Mouse (Mus musculus) layer of hippocampus, postnatal 25 days (tissue): ENCODE measurements around the gene Coro1c. TPM values are rescaled to one million over a fixed set of nuclear protein-coding genes. Genes with fewer than 3 reads are reported as not detected.

Source experiments
- DNase-seq, 2 experiments: peaks; one replicate each; pipeline ENCODE4 v3.0.0; 2022; ENCODE audit warnings: mixed read lengths in 2 of 2, low spot score in 1 of 2; ENCODE audit errors: extremely low spot score in 1 of 2
- total RNA-seq, 2 experiments: library from RNA; stranded (reverse); gene quantifications; 2 replicates each; pipeline ENCODE4 v1.2.3; 2021

Gene Coro1c
- total RNA-seq, 2 experiments from 2014 or later = 82.7 to 91.6 TPM

DNA sequence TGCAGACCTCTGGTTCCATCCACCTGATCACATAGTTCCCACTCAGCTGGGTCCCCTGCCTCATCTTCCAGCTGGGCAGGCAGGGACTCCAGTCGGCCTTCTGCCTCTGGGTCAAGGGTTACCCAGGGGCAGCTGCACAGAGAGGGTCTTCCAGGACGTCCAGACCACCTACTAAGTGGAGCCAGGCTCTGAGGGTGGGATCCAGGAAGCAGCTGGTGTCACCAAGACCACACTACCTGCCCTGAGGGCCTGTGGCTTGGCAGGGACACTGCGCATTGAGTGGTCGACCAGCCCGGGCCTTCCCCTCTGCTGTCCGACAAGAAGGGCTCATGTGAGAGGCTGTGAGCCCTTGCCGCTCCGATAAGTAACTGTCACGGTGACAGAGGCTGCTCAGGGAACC lies 100.8 kb downstream of the Coro1c start:
- no peak for DNase-seq

DNA sequence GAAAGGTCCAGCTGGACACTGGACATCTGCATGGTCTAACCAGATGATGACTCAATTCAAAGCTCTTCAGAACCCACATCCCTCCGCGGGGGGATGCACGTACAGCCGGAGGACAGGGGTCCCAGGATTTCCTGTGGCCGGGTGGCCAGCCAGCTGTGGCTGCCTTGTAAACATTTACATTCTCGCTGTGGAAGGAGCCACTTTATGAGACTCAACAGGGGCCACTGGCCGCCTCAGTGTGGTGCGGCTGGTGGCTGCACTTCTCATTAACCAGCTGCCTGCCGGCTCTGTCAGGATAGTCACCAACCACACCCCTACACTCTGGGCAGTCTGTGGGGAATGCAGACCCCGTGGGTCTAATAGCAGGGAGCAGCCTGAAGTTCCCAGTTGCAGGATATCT lies 102.1 kb downstream of the Coro1c start:
- DNase-seq = no peak

- no peak for DNase-seq
These were observed 103.3 kb downstream of the Coro1c start for GRCm38 (mm10) chr5:113805301-113805700.

DNA sequence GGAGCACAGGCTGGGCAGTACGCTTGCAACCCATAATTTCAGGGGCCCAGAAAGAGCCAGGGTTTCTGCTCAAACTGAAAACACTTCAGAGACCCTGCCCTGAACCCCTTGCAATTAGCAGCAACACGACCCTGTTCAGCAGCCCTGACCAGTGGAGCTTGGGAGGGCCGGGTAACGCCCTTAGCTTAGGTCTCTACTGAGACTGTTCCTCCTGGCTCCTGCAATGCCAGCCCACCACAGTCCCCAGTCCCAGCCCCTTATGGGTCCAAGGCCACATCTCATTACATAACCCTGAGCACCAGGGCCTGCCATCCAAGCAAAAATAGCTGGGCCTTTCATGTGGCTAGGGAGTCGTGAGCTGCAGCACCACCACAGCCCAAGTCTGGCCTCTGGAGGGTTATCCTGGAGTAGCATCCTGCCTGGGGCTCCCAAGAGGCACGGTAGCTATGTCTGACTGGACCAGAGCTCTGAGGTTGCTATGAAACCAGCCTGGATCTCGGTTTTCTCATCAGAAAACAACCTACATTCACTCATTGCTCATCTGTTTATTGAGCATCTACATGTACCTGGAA lies 104.1 kb downstream of the Coro1c start:
- DNase-seq = no peak

DNA sequence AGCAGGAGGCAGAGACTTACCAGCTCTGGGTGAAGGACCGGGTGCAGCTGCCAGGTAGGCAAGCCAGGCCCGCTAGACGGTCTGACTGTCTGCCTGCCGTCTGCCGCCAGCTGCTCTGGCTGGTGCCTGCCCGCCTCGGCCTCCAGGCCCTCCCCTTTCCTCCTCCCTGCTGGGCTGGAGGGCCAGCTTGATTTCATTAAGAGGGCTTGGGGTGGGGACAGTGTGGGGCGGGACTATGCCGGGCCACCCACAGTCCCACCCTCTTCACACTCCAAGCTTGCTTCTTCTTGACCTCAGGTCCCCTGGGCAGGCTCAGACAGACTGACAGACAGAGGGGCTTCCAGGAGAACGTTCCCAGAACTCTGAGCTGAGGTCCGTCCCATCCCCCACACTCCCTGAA lies 108.3 kb downstream of the Coro1c start, which contains the start of gene Tmem119:
TSS of gene Tmem119 (minus strand) at position 237 of the 400 bp plus-strand sequence.
- no peak for DNase-seq

DNA sequence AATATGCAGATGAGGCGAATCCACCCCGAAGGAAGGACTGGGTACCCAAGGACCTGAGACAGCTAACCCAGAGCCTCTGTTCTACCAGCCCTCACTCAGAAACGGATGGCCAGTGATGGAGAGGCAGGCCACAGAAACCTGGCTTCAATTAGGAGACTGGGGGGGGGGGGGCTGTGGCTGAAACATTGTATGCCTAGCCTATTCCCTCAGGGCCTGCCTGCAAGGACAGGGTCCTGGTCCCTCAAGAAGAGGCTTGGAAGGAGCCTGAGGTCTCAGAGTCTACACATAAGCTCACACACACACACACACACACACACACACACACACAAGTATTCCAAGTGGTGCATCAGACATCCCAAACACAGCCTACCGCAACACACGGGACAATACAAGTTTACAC lies 108.9 kb downstream of the Coro1c start:
- DNase-seq = no peak

GRCm38 (mm10) chr5:113798525-113798924 lies 110.0 kb downstream of the Coro1c start:
- DNase-seq = no peak

DNA sequence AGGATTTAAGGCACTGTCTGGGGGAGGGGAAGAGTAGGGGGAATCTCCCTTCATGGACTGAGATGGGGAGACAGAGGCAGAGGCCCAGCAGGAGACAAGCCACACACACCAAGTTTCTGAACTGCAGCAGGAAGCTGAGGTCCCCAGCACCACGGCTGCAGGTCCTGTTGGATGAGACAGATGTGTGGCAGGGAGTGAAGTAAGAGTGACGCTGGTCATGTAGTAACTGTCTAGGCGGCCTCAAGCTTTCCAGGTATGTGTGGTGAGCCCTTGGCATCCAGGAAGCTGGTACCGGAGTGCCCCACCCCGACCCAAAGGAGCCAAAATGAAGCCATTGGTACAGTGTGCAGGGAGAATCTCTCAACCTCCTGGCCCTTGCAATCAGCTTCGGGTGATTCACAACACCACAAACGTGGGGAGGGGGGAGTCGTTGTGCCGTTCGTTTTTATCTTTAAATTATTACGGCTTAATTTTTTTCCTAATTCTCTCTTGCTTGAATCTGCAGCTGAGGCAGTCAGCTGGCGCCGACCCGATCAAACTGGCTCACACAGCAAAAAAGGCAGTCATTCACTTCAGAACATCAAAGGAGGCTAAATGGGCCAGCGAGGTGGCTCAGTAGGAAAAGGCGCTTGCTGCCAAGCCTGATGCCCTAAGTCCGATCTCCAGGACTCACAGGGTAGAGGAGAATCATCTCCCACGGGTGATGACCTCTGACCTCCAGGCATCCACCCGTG lies 111.2 kb downstream of the Coro1c start:
- DNase-seq = no peak

DNA sequence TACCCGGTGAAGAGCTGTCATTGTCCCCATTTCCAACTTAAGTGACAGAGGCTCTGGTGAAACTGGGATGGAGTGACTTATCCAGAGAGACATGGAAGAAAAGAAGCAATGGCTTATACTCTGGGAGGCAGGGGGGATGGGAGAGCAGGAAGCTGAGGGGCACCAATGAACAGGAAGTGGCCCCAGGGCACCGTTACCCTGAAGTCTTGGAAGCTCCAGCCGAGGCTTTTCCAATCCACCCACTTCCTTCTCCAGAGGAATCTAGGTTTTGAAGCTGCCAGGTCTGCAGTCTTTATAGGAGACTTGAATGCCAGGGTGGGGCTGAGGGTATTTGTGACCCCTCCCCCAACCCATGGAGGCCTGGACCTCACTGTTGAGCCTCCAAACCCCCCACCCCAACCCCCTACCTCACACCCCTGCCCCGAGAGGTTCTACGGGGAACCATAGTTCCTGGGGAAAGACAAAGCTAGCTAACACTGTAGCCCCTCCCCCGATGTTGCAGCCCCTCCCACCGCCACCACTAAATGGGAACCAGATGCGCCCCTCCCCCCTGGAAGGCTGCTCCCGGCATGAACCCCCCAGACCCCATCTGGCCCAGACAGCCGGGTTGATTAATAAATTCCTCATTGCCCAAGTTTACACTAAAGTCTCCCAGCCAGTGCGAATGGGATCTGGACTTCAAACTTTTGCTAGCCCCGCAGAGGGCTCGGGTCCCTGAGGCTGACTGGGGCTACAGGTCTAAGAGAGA lies 112.0 kb downstream of the Coro1c start:
- DNase-seq = no peak

Other genes with a start within 250 kb of the Coro1c start
- not detected for gene 1700069L16Rik, start 184.0 kb downstream of the Coro1c start, total RNA-seq
- gene Ficd, start 173.0 kb downstream of the Coro1c start, total RNA-seq = 10 to 100 TPM; 12.8 to 13.1 TPM
- 10 to 100 TPM; 41.0 to 47.6 TPM for gene Sart3, start 136.2 kb downstream of the Coro1c start, total RNA-seq
- 100 to 1,000 TPM; 115 to 126 TPM for gene Iscu, start 136.0 kb downstream of the Coro1c start, total RNA-seq
- 10 to 100 TPM; 18.4 to 23.9 TPM for gene Tmem119, start 108.2 kb downstream of the Coro1c start, total RNA-seq
- gene Selplg, start 76.1 kb downstream of the Coro1c start, total RNA-seq = 10 to 100 TPM; 29.3 to 33.5 TPM
- gene Ssh1, start 85.1 kb upstream of the Coro1c start, total RNA-seq = 10 to 100 TPM; 22.9 to 27.6 TPM
- gene Dao, start 94.9 kb upstream of the Coro1c start, total RNA-seq = not detected
- 10 to 100 TPM; 35.5 to 40.0 TPM for gene Usp30, start 156.7 kb upstream of the Coro1c start, total RNA-seq
- gene Svop, start 182.8 kb upstream of the Coro1c start, total RNA-seq = 100 to 1,000 TPM; 169 to 187 TPM
- gene Alkbh2, start 219.5 kb upstream of the Coro1c start, total RNA-seq = 1 to 10 TPM; 3.8 to 4.2 TPM
- 1 to 10 TPM; 3.4 to 3.5 TPM for gene Ung, start 221.6 kb upstream of the Coro1c start, total RNA-seq
- gene Acacb, start 237.8 kb upstream of the Coro1c start, total RNA-seq = 1 to 10 TPM; 6.1 to 6.5 TPM